In the genomic region with DNA sequence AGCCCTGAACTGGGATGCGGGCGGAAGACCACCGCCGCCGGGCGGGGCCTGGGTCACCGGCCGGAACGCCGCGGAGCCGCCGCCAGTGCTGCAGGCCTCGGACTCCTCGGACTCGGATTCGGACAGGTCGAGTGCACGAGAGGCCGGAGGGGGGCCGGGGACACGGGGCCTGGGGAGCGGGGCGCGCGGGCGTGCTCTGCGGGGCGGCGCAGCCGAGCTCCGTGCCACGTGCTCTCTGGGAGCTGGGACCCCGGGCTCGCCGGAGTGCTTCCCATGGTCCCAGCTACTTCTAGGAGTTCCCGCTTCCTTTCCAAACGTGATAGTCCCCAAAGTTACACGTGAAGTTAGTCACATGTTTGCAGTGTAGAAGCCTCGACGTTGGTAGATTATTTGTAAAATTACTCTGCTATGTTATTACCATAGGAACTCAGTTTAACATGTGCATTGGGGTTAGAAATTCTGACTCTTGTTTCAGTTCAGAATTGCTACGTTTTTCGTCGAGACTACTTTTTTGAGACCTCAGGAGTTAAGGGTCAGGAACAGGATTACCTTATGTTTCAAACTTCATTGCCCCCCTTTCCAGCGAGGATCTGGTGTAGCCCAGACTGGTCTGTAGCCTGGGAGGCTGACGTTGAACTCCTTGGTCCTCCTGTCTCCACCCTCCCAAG, we compare ENCODE assay signal across 8 mouse cellular contexts. TPM values are rescaled to one million over a fixed set of nuclear protein-coding genes. Genes with fewer than 3 reads are reported as not detected.
DNase-seq lines count a peak whose midpoint lies in the region; ATAC-seq and TF ChIP-seq lines count a peak whose summit lies in the region.

No protein-coding gene starts in this region.

- H3K27ac ChIP-seq in embryonic facial prominence, embryonic 10.5 days (replicated peaks): peak overlapping the region; percentile 89
- no peak overlapping the region for H3K27ac ChIP-seq in heart, embryonic 12.5 days (ENCODE audit: poor library complexity, severe bottlenecking)
- H3K27ac ChIP-seq in kidney, embryonic 14.5 days (ENCODE audit: low read depth, low read length): no peak overlapping the region
- H3K27ac ChIP-seq in lung, embryonic 15.5 days: no peak overlapping the region
- H3K27ac ChIP-seq in olfactory bulb, adult 2 months (ENCODE audit: insufficient read depth, low read depth, low read length): no peak overlapping the region

- peak; percentile 25 for ATAC-seq in CD4-positive, CD25-positive, alpha-beta regulatory T cell, adult 4 months
- ATAC-seq in heart, embryonic 12.5 days (ENCODE audit: insufficient number of reproducible peaks, low FRiP score): peak; percentile 56
- peak; percentile 82 for ATAC-seq in kidney, embryonic 14.5 days (ENCODE audit: low FRiP score, low TSS enrichment)
- ATAC-seq in lung, embryonic 15.5 days (ENCODE audit: borderline replicate concordance, extremely low read depth, low FRiP score, low TSS enrichment): peak; percentile 63

- DNase-seq in adrenal gland, adult 18-20 months (ENCODE audit: low spot score in 2 of 2): peak; percentile 45
- peak; percentile 74 for DNase-seq in embryonic facial prominence, embryonic 10.5 days (ENCODE audit: low spot score)
- DNase-seq in urinary bladder, postnatal 14 days (ENCODE audit: low spot score): peak; percentile 16

- peaks cover 23% of the 10 kb centered on the region for H3K36me3 ChIP-seq in embryonic facial prominence, embryonic 10.5 days (replicated peaks)
- H3K36me3 ChIP-seq in heart, embryonic 12.5 days: no peaks in the 10 kb centered on the region
- H3K36me3 ChIP-seq in kidney, embryonic 14.5 days (ENCODE audit: control insufficient read depth, insufficient read depth, low read length): no peaks in the 10 kb centered on the region
- no peaks in the 10 kb centered on the region for H3K36me3 ChIP-seq in lung, embryonic 15.5 days

- H3K4me3 ChIP-seq in embryonic facial prominence, embryonic 10.5 days: peak overlapping the region; percentile 78
- peak overlapping the region; percentile 73 for H3K4me3 ChIP-seq in heart, embryonic 12.5 days
- H3K4me3 ChIP-seq in kidney, embryonic 14.5 days (ENCODE audit: low read length): peak overlapping the region; percentile 78
- H3K4me3 ChIP-seq in lung, embryonic 15.5 days: peak overlapping the region; percentile 58
- peak overlapping the region; percentile 95 for H3K4me3 ChIP-seq in olfactory bulb, adult 2 months (ENCODE audit: insufficient read depth, low read depth, low read length)

- no peaks in the 10 kb centered on the region for H3K9me3 ChIP-seq in embryonic facial prominence, embryonic 10.5 days
- no peaks in the 10 kb centered on the region for H3K9me3 ChIP-seq in heart, embryonic 12.5 days (replicated peaks)
- H3K9me3 ChIP-seq in kidney, embryonic 14.5 days (ENCODE audit: control insufficient read depth, low read length): no peaks in the 10 kb centered on the region
- no peaks in the 10 kb centered on the region for H3K9me3 ChIP-seq in lung, embryonic 15.5 days

- peak overlapping the region; percentile 93 for H3K9ac ChIP-seq in heart, embryonic 12.5 days
- peak overlapping the region; percentile 82 for H3K9ac ChIP-seq in kidney, embryonic 14.5 days (ENCODE audit: low read depth, low read length)
- peak overlapping the region; percentile 66 for H3K9ac ChIP-seq in lung, embryonic 15.5 days

- TF ChIP-seq POLR2A in olfactory bulb, adult 2 months (IDR thresholded peaks at IDR 0.05; ENCODE audit: insufficient read depth, low read depth, low read length): no peak

- peaks cover 15% of the 10 kb centered on the region for H3K4me1 ChIP-seq in embryonic facial prominence, embryonic 10.5 days
- H3K4me1 ChIP-seq in heart, embryonic 12.5 days (replicated peaks): peaks cover 14% of the 10 kb centered on the region
- peaks cover 6% of the 10 kb centered on the region; the same call in 1 of the 2 replicates for H3K4me1 ChIP-seq in kidney, embryonic 14.5 days (ENCODE audit: control insufficient read depth, insufficient read depth, low read length)
- peaks cover 15% of the 10 kb centered on the region for H3K4me1 ChIP-seq in lung, embryonic 15.5 days
- no peaks in the 10 kb centered on the region for H3K4me1 ChIP-seq in olfactory bulb, adult 2 months (ENCODE audit: control insufficient read depth, insufficient read depth, low read length)

- TF ChIP-seq CTCF in olfactory bulb, adult 2 months (IDR thresholded peaks at IDR 0.05; ENCODE audit: insufficient read depth, low read depth, low read length): no peak

- WGBS in embryonic facial prominence, embryonic 10.5 days: 0% methylated on average over 39 of the region's 46 CpGs
- WGBS in heart, embryonic 12.5 days: under 1% methylated on average over 46 of the region's 46 CpGs
- WGBS in kidney, embryonic 14.5 days: under 1% methylated on average over 46 of the region's 46 CpGs
- 0% methylated on average over 39 of the region's 46 CpGs for WGBS in lung, embryonic 15.5 days
- WGBS in olfactory bulb, adult 2 months: 2% methylated on average over 46 of the region's 46 CpGs

- H3K4me2 ChIP-seq in heart, embryonic 12.5 days: peak overlapping the region; percentile 89
- peak overlapping the region; percentile 70 for H3K4me2 ChIP-seq in kidney, embryonic 14.5 days (replicated peaks; ENCODE audit: low read depth, low read length)
- peak overlapping the region; percentile 82 for H3K4me2 ChIP-seq in lung, embryonic 15.5 days

- H3K27me3 ChIP-seq in embryonic facial prominence, embryonic 10.5 days (replicated peaks; ENCODE audit: low read depth, poor library complexity, severe bottlenecking): no peaks in the 10 kb centered on the region
- no peaks in the 10 kb centered on the region for H3K27me3 ChIP-seq in heart, embryonic 12.5 days (replicated peaks)
- H3K27me3 ChIP-seq in kidney, embryonic 14.5 days (ENCODE audit: control insufficient read depth, insufficient read depth, low read length): no peaks in the 10 kb centered on the region
- H3K27me3 ChIP-seq in lung, embryonic 15.5 days: no peaks in the 10 kb centered on the region

RNA-seq across cellular contexts. Expression of gene Naf1, which starts 1.0 kb away (rescaled TPM):
- polyA plus RNA-seq in CD4-positive, CD25-positive, alpha-beta regulatory T cell, adult 4 months (2017; shearing (Covaris generic)): 1 to 10 TPM; 1.1 to 2.2 TPM
- 10 to 100 TPM; 12.3 to 15.5 TPM for total RNA-seq in adrenal gland, adult 18-20 months (2021)
- polyA plus RNA-seq in embryonic facial prominence, embryonic 10.5 days (2016; fragmentation: Nextera tagmentation; extraction: Ambion mirVana): 3.3 and 4.0 TPM in 2 replicates
- 2.9 and 3.6 TPM in 2 replicates for polyA plus RNA-seq in heart, embryonic 12.5 days (2016; fragmentation: Nextera tagmentation; extraction: Ambion mirVana)
- 6.1 and 8.3 TPM in 2 replicates for polyA plus RNA-seq in kidney, embryonic 14.5 days (2014; fragmentation: Nextera tagmentation; extraction: Ambion mirVana)
- polyA plus RNA-seq in lung, embryonic 15.5 days (2015; fragmentation: Nextera tagmentation; extraction: Ambion mirVana): 3.2 and 3.3 TPM in 2 replicates
- not detected in 2 replicates for polyA plus RNA-seq in olfactory bulb, adult 2 months (2012; ENCODE audit: insufficient read depth, insufficient read length, low replicate concordance, missing spikeins)

Comparison
In these comparisons a context has a peak if more than half of its experiments do, and no peak if none do; other contexts are left out.
1. ATAC-seq: peak in every context shown above with its lines; median percentile 82 in kidney, embryonic 14.5 days; 63 in lung, embryonic 15.5 days; 56 in heart, embryonic 12.5 days; 25 in CD4-positive, CD25-positive, alpha-beta regulatory T cell, adult 4 months.
2. DNase-seq: peak in every context shown above with its lines; median percentile 74 in embryonic facial prominence, embryonic 10.5 days; 45 in adrenal gland, adult 18-20 months; 16 in urinary bladder, postnatal 14 days.